Mouse (Mus musculus) CH12.LX (cell line): ENCODE measurements around the gene Olfr1022. TPM values are rescaled to one million over a fixed set of nuclear protein-coding genes. Genes with fewer than 3 reads are reported as not detected.

ENCODE experiments used
- DNase-seq: peaks from one replicate; pipeline ENCODE4 v3.0.0-alpha.2; 2013; ENCODE audit errors: extremely low read depth
- H3K27ac ChIP-seq: 2 replicates; pipeline ENCODE4 v1.5.1; 2012; ENCODE audit warnings: low read depth, mild to moderate bottlenecking, control low read depth, moderate library complexity; ENCODE audit not compliant: insufficient read depth
- H3K27me3 ChIP-seq: replicated peaks from 2 replicates; pipeline ENCODE3; 2012; ENCODE audit warnings: inconsistent platforms
- H3K36me3 ChIP-seq, 2 experiments: replicated peaks in 1 of 2; 2 replicates each; pipeline versions ENCODE3 to v1.6.1; 2012; ENCODE audit warnings: inconsistent platforms in 1 of 2, low read length in 1 of 2, mild to moderate bottlenecking in 1 of 2, mixed read lengths in 1 of 2, moderate library complexity in 1 of 2; ENCODE audit not compliant: control insufficient read depth in 1 of 2, insufficient read depth in 1 of 2
- H3K4me1 ChIP-seq, 2 experiments: 2 replicates each; pipeline ENCODE4 v1.6.1; 2012; ENCODE audit warnings: inconsistent platforms in 1 of 2, moderate library complexity in 1 of 2; ENCODE audit not compliant: insufficient read depth in 2 of 2, control insufficient read depth in 1 of 2
- H3K4me2 ChIP-seq: 2 replicates; pipeline ENCODE4 v1.6.1; 2012; ENCODE audit warnings: low read depth, mild to moderate bottlenecking, control low read depth; ENCODE audit not compliant: poor library complexity, insufficient read depth, severe bottlenecking
- H3K4me3 ChIP-seq, 3 experiments: fragments of 150-350 bp in 1 of 3; sonication (generic) in 1 of 3; replicated peaks in 1 of 3; 2 replicates each; pipeline versions ENCODE3 to v1.5.1; 2011 to 2012; ENCODE audit warnings: low read depth in 2 of 3, low read length in 2 of 3, mild to moderate bottlenecking in 2 of 3, moderate library complexity in 2 of 3, control low read depth in 1 of 3, improper control_type of control experiment in 1 of 3, inconsistent platforms in 1 of 3, mixed read lengths in 1 of 3; ENCODE audit not compliant: poor library complexity in 1 of 3
- H3K79me2 ChIP-seq: replicated peaks from 2 replicates; pipeline ENCODE4 v1.6.1; 2012; ENCODE audit warnings: mild to moderate bottlenecking, moderate library complexity; ENCODE audit not compliant: control insufficient read depth, poor library complexity, insufficient read depth, severe bottlenecking; ENCODE audit errors: extremely low read depth
- H3K9ac ChIP-seq: 2 replicates; pipeline ENCODE4 v1.6.1; 2012; ENCODE audit warnings: low read depth, mild to moderate bottlenecking, control low read depth, moderate library complexity; ENCODE audit not compliant: insufficient read depth
- H3K9me3 ChIP-seq: replicated peaks from 2 replicates; pipeline ENCODE3; 2012; ENCODE audit warnings: low read length, inconsistent platforms, mixed read lengths
- CHD2 ChIP-seq: IDR thresholded peaks from 2 replicates; pipeline ENCODE4 v1.6.1; 2011; ENCODE audit warnings: low read length, improper control_type of control experiment
- CTCF ChIP-seq, 2 experiments: IDR thresholded peaks in 1 of 2; conservative IDR thresholded peaks in 1 of 2; 2 replicates each; pipeline ENCODE4 v1.5.1; 2011 to 2012; ENCODE audit warnings: low read depth in 2 of 2, low read length in 2 of 2, improper control_type of control experiment in 1 of 2, inconsistent platforms in 1 of 2, mild to moderate bottlenecking in 1 of 2, moderate library complexity in 1 of 2
- ELF1 ChIP-seq: IDR thresholded peaks from 2 replicates; pipeline ENCODE4 v1.6.1; 2014; ENCODE audit warnings: low read depth, mild to moderate bottlenecking, inconsistent platforms, low read length, improper control_type of control experiment
- EP300 ChIP-seq: IDR thresholded peaks from 2 replicates; pipeline ENCODE4 v1.6.1; 2011; ENCODE audit warnings: low read length, improper control_type of control experiment
- ETS1 ChIP-seq: conservative IDR thresholded peaks from 2 replicates; pipeline ENCODE4 v1.6.1; 2012; ENCODE audit warnings: low read depth, mild to moderate bottlenecking, inconsistent platforms, low read length, improper control_type of control experiment, moderate library complexity
- GABPA ChIP-seq: IDR thresholded peaks from 2 replicates; pipeline ENCODE4 v1.6.1; 2012; ENCODE audit warnings: low read depth, low read length, improper control_type of control experiment, inconsistent platforms; ENCODE audit not compliant: insufficient replicate concordance
- HCFC1 ChIP-seq: IDR thresholded peaks from 2 replicates; pipeline ENCODE4 v1.6.1; 2012; ENCODE audit warnings: low read depth, mild to moderate bottlenecking, inconsistent platforms, low read length, improper control_type of control experiment
- IRF4 ChIP-seq: IDR thresholded peaks from 2 replicates; pipeline ENCODE4 v1.6.1; 2014; ENCODE audit warnings: low read depth, mild to moderate bottlenecking, inconsistent platforms, low read length, improper control_type of control experiment
- JUND ChIP-seq: conservative IDR thresholded peaks from 2 replicates; pipeline ENCODE4 v1.6.1; 2011; ENCODE audit warnings: low read depth, low read length, improper control_type of control experiment
- MAFK ChIP-seq: IDR thresholded peaks from 2 replicates; pipeline ENCODE4 v1.6.1; 2011; ENCODE audit warnings: low read length, improper control_type of control experiment; ENCODE audit not compliant: insufficient replicate concordance
- MAX ChIP-seq: IDR thresholded peaks from 2 replicates; pipeline ENCODE4 v1.6.1; 2011; ENCODE audit warnings: low read length, improper control_type of control experiment
- MAZ ChIP-seq: IDR thresholded peaks from 2 replicates; pipeline ENCODE4 v1.6.1; 2012; ENCODE audit warnings: low read depth, mild to moderate bottlenecking, inconsistent platforms, low read length, improper control_type of control experiment, moderate library complexity
- MEF2A ChIP-seq: IDR thresholded peaks from 2 replicates; pipeline ENCODE4 v1.6.1; 2014; ENCODE audit warnings: low read depth, mild to moderate bottlenecking, inconsistent platforms, low read length, improper control_type of control experiment, borderline replicate concordance
- MYC ChIP-seq: IDR thresholded peaks from 2 replicates; pipeline ENCODE4 v1.6.1; 2011; ENCODE audit warnings: low read depth, mild to moderate bottlenecking, improper control_type of control experiment, low read length
- NRF1 ChIP-seq: IDR thresholded peaks from 2 replicates; pipeline ENCODE4 v1.6.1; 2014; ENCODE audit warnings: low read depth, mild to moderate bottlenecking, inconsistent platforms, low read length, improper control_type of control experiment, moderate library complexity
- PAX5 ChIP-seq: IDR thresholded peaks from 2 replicates; pipeline ENCODE4 v1.6.1; 2012; ENCODE audit warnings: low read length, inconsistent platforms, mixed read lengths
- POLR2A ChIP-seq: IDR thresholded peaks from 2 replicates; pipeline ENCODE4 v1.6.1; 2011; ENCODE audit warnings: low read depth, mild to moderate bottlenecking, improper control_type of control experiment, low read length
- POLR2AphosphoS2 ChIP-seq: IDR thresholded peaks from 2 replicates; pipeline ENCODE4 v1.6.1; 2011; ENCODE audit warnings: low read depth, low read length, improper control_type of control experiment
- RAD21 ChIP-seq: IDR thresholded peaks from 2 replicates; pipeline ENCODE4 v1.6.1; 2011; ENCODE audit warnings: low read depth, mild to moderate bottlenecking, low read length, improper control_type of control experiment, moderate library complexity
- RCOR1 ChIP-seq: conservative IDR thresholded peaks from 2 replicates; pipeline ENCODE4 v1.6.1; 2012; ENCODE audit warnings: low read depth, mild to moderate bottlenecking, inconsistent platforms, low read length, improper control_type of control experiment
- SIN3A ChIP-seq: IDR thresholded peaks from 2 replicates; pipeline ENCODE4 v1.6.1; 2012; ENCODE audit warnings: low read length, improper control_type of control experiment, inconsistent platforms
- TBP ChIP-seq: conservative IDR thresholded peaks from 2 replicates; pipeline ENCODE4 v1.6.1; 2011; ENCODE audit warnings: low read depth, low read length, improper control_type of control experiment
- UBTF ChIP-seq: IDR thresholded peaks from 2 replicates; pipeline ENCODE4 v1.6.1; 2012; ENCODE audit warnings: low read depth, mild to moderate bottlenecking, inconsistent platforms, low read length, improper control_type of control experiment, moderate library complexity
- USF1 ChIP-seq: IDR thresholded peaks from 2 replicates; pipeline ENCODE4 v1.6.1; 2014; ENCODE audit warnings: low read depth, mild to moderate bottlenecking, inconsistent platforms, low read length, improper control_type of control experiment
- USF2 ChIP-seq: conservative IDR thresholded peaks from 2 replicates; pipeline ENCODE4 v1.6.1; 2011; ENCODE audit warnings: low read depth, low read length, improper control_type of control experiment
- ZMIZ1 ChIP-seq: IDR thresholded peaks from 2 replicates; pipeline ENCODE4 v1.6.1; 2012; ENCODE audit warnings: low read depth, mild to moderate bottlenecking, inconsistent platforms, low read length, improper control_type of control experiment
- ZNF384 ChIP-seq: IDR thresholded peaks from 2 replicates; pipeline ENCODE4 v1.6.1; 2012; ENCODE audit warnings: low read depth, low read length, improper control_type of control experiment, inconsistent platforms
- dilution Hi-C: fragments of 300-500 bp; cut with MboI; formaldehyde crosslinking; loops from 2 replicates; pipeline ENCODE4 v1.14.3; 2020; ENCODE audit warnings: low sequenced_read_pairs; ENCODE audit not compliant: extremely low pct_unique_long_range_greater_than_20kb, extremely low pct_ligation_motif_present
- in situ Hi-C: fragments of 300-500 bp; cut with MboI; formaldehyde crosslinking; loops from 3 replicates; pipeline ENCODE4 v1.14.3; 2019; ENCODE audit warnings: low sequenced_read_pairs, low pct_ligation_motif_present, low pct_unique_long_range_greater_than_20kb, mixed read lengths
- polyA plus RNA-seq: library from polyadenylated mRNA; unstranded; fragments of >175 nt; gene quantifications from 2 replicates; pipeline ENCODE4 v1.2.1, GENCODE M21; 2012; ENCODE audit warnings: low read depth; ENCODE audit not compliant: insufficient read length
- total RNA-seq, 2 experiments: library from RNA; depleted of rRNA; stranded (reverse); fragments of 300-350 nt in 1 of 2; fragments of >200 nt in 1 of 2; gene quantifications; 2 replicates each; pipeline ENCODE4 v1.2.3; 2012 to 2014

The Olfr1022 gene
- not detected in 2 replicates for total RNA-seq (2012; rRNA removed)
- not detected in 2 replicates for total RNA-seq (2014; rRNA removed)
- polyA plus RNA-seq = not detected in 2 replicates

- no peaks in the 10 kb centered on the region for H3K36me3 ChIP-seq
- no peaks in the 10 kb centered on the region for H3K27me3 ChIP-seq
- in situ Hi-C loops = no loop called here
- no peak within 1 kb of the TSS for H3K4me2 ChIP-seq
- no peaks in the 10 kb centered on the region for H3K79me2 ChIP-seq
- dilution Hi-C loops = no loop called here
- no peak within 1 kb of the TSS for H3K9ac ChIP-seq
- no peak for DNase-seq
- no peaks in the 10 kb centered on the region for H3K4me1 ChIP-seq
- no peak for TF ChIP-seq UBTF
- TF ChIP-seq HCFC1 = no peak
- no peak for TF ChIP-seq EP300
- no peak for TF ChIP-seq RCOR1
- TF ChIP-seq MYC = no peak
- no peak for TF ChIP-seq TBP
- no peak for TF ChIP-seq USF1
- no peak for TF ChIP-seq USF2
- TF ChIP-seq POLR2AphosphoS2 = no peak
- no peak for TF ChIP-seq ELF1
- TF ChIP-seq MAZ = no peak
- no peak for TF ChIP-seq POLR2A
- TF ChIP-seq MEF2A = no peak
- no peak for TF ChIP-seq PAX5
- no peak for TF ChIP-seq ZNF384
- TF ChIP-seq IRF4 = no peak
- no peak for TF ChIP-seq RAD21
- no peak for TF ChIP-seq MAX
- no peak for TF ChIP-seq CTCF (conservative IDR thresholded peaks at IDR 0.05 in 1 of 2, IDR thresholded peaks at IDR 0.05 in 1 of 2; ENCODE audit: low read depth in 2 of 2, low read length in 2 of 2)
- TF ChIP-seq JUND = no peak
- no peak within 1 kb of the TSS for H3K4me3 ChIP-seq
- no peak within 1 kb of the TSS for H3K27ac ChIP-seq
- H3K9me3 ChIP-seq = peaks cover 10% of the 10 kb centered on the region
Measured at GRCm38 (mm10) chr2:85868294-85868693, at the start of gene Olfr1022. TSS of gene Olfr1022 (plus strand) at chr2:85868594.

GRCm38 (mm10) chr2:85845383-85845782, 23.0 kb upstream of the Olfr1022 start, which contains the start of gene Olfr1019:
TSS of gene Olfr1019 (minus strand) at chr2:85845483.
- H3K79me2 ChIP-seq = no peaks in the 10 kb centered on the region
- H3K4me1 ChIP-seq = no peaks in the 10 kb centered on the region
- dilution Hi-C loops (no loop called here), in situ Hi-C loops (no loop called here)
- no peak within 1 kb of the TSS for H3K4me3 ChIP-seq
- H3K4me2 ChIP-seq = no peak within 1 kb of the TSS
- H3K9ac ChIP-seq = no peak within 1 kb of the TSS
- peaks cover 12% of the 10 kb centered on the region for H3K9me3 ChIP-seq
- H3K27me3 ChIP-seq = no peaks in the 10 kb centered on the region
- no peak within 1 kb of the TSS for H3K27ac ChIP-seq
- no peak for DNase-seq
- TF ChIP-seq RCOR1 (no peak), SIN3A (no peak), TBP (no peak), MEF2A (no peak), ETS1 (no peak), GABPA (no peak), MAFK (no peak), CHD2 (no peak), MAZ (no peak), NRF1 (no peak), ZMIZ1 (no peak), MAX (no peak), POLR2AphosphoS2 (no peak), MYC (no peak)
- H3K36me3 ChIP-seq = no peaks in the 10 kb centered on the region
